Mouse (Mus musculus): Measurements from ENCODE around the gene Pbx3.

DNA sequence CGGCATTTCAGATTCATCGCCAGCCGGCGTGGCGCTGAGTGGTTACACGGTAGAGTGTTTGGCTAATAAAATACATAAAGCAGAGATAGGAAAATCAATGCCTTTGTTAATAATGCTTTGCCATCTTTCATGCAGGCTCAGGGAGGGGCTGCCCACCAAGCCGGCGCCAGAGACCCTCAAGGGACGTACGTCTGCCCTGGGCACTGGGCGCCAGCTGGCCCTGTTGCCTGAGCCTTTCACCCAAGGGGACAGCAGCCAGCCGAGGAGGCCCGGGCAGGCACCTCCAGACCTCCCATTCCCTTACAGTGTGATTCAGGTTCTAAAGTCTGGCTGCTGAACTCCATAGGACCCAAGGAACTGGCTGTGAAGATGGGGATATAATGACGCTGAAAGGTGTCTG is 225.5 kb downstream of the Pbx3 start:
- TF ChIP-seq CTCF (IDR thresholded peaks at IDR 0.05; ENCODE audit: extremely low read depth, insufficient read depth, low read length) (no peak), POLR2A (IDR thresholded peaks at IDR 0.05; ENCODE audit: extremely low read depth, insufficient read depth, low read length) (no peak)
